Mouse (Mus musculus) neural tube, embryonic 13.5 days (tissue): Measurements from ENCODE around the gene Akt3. TPM values are rescaled to one million over a fixed set of nuclear protein-coding genes. Genes with fewer than 3 reads are reported as not detected.

Source experiments
- polyA plus RNA-seq: library from polyadenylated mRNA; unstranded; fragments of >200 nt; fragmentation: Nextera tagmentation; extraction: Ambion mirVana; gene quantifications from 2 replicates; pipeline ENCODE4 v1.2.1, GENCODE M21; 2015

Akt3 gene
- polyA plus RNA-seq, 1 experiment from 2014 or later = 19.6 TPM

Other genes starting within 250 kb of the Akt3 start
- gene Zbtb18, start 184.1 kb upstream of the Akt3 start, polyA plus RNA-seq = 5.9 and 8.3 TPM in 2 replicates